Mouse (Mus musculus) forebrain, embryonic 16.5 days (tissue): ENCODE results near the gene Tmem186. TPM values are rescaled to one million over a fixed set of nuclear protein-coding genes. Genes with fewer than 3 reads are reported as not detected.

Experiments used
- ATAC-seq: fragments of 200-750 bp; cut with Nextera tagmentation; 2 replicates; pipeline ENCODE4 v1.8.0; 2017; ENCODE audit warnings: mild to moderate bottlenecking, moderate library complexity
- H3K27ac ChIP-seq: fragments of 300-500 bp; sonication (generic); 2 replicates; pipeline ENCODE4 v1.5.1; 2014; ENCODE audit warnings: low read length, control low read depth
- H3K27me3 ChIP-seq: fragments of 300-500 bp; sonication (generic); replicated peaks from 2 replicates; pipeline ENCODE4 v1.6.1; 2014; ENCODE audit warnings: low read length; ENCODE audit not compliant: control insufficient read depth, insufficient read depth
- H3K36me3 ChIP-seq: fragments of 300-500 bp; sonication (generic); 2 replicates; pipeline ENCODE4 v1.6.1; 2014; ENCODE audit not compliant: control insufficient read depth, insufficient read depth
- H3K4me1 ChIP-seq: fragments of 300-500 bp; sonication (generic); replicated peaks from 2 replicates; pipeline ENCODE4 v1.6.1; 2014; ENCODE audit warnings: low read length; ENCODE audit not compliant: control insufficient read depth, insufficient read depth
- H3K4me2 ChIP-seq: fragments of 300-500 bp; sonication (generic); 2 replicates; pipeline ENCODE4 v1.6.1; 2014; ENCODE audit warnings: mild to moderate bottlenecking, low read length, control low read depth
- H3K4me3 ChIP-seq: fragments of 300-500 bp; sonication (generic); replicated peaks from 2 replicates; pipeline ENCODE4 v1.5.1; 2014; ENCODE audit warnings: mild to moderate bottlenecking, low read length, control low read depth
- H3K9ac ChIP-seq: fragments of 300-500 bp; sonication (generic); replicated peaks from 2 replicates; pipeline ENCODE4 v1.6.1; 2014; ENCODE audit warnings: low read depth, low read length, control low read depth
- H3K9me3 ChIP-seq: fragments of 300-500 bp; sonication (generic); 2 replicates; pipeline ENCODE4 v1.6.1; 2016; ENCODE audit warnings: low read length; ENCODE audit not compliant: control insufficient read depth
- WGBS: fragments of 180-500 bp; shearing (Covaris S2); extraction: QIAGEN DNeasy Blood & Tissue Kit; methylation state at CpG from one replicate; pipeline ENCODE4 v1.1.7; 2014; 5-methylcytosine and 5-hydroxymethylcytosine counted together
- polyA plus RNA-seq: library from polyadenylated mRNA; unstranded; fragments of >200 nt; fragmentation: Nextera tagmentation; extraction: Ambion mirVana; gene quantifications from 2 replicates; pipeline ENCODE4 v1.2.1, GENCODE M21; 2015

Gene Tmem186
- polyA plus RNA-seq, 1 experiment from 2014 or later, result 27.8 TPM

GRCm38 (mm10) chr16:8676228-8676627 lies 38.7 kb upstream of the Tmem186 start:
- H3K4me2 ChIP-seq, result no peak overlapping the region
- no peak overlapping the region for H3K4me3 ChIP-seq
- H3K4me1 ChIP-seq, result no peaks in the 10 kb centered on the region; the same call in 1 of the 2 replicates
- no peaks in the 10 kb centered on the region for H3K27me3 ChIP-seq
- no peak overlapping the region for H3K9ac ChIP-seq
- H3K27ac ChIP-seq, result no peak overlapping the region
- WGBS, result 80% methylated on average over 2 of the region's 2 CpGs
- no peaks in the 10 kb centered on the region for H3K9me3 ChIP-seq
- H3K36me3 ChIP-seq, result no peaks in the 10 kb centered on the region
- ATAC-seq, result no peak

GRCm38 (mm10) chr16:8675559-8675958 lies 38.0 kb upstream of the Tmem186 start:
- no peak overlapping the region for H3K4me3 ChIP-seq
- no peaks in the 10 kb centered on the region for H3K36me3 ChIP-seq
- 82% methylated on average over 8 of the region's 8 CpGs for WGBS
- H3K9me3 ChIP-seq, result no peaks in the 10 kb centered on the region
- H3K4me1 ChIP-seq, result peaks cover 4% of the 10 kb centered on the region
- H3K27me3 ChIP-seq, result no peaks in the 10 kb centered on the region
- H3K4me2 ChIP-seq, result no peak overlapping the region
- no peak overlapping the region for H3K27ac ChIP-seq
- H3K9ac ChIP-seq, result no peak overlapping the region
- ATAC-seq, result no peak

GRCm38 (mm10) chr16:8674165-8674564 lies 36.7 kb upstream of the Tmem186 start:
- Histone ChIP-seq H3K9me3 (no peaks in the 10 kb centered on the region), H3K27me3 (no peaks in the 10 kb centered on the region), H3K4me2 (no peak overlapping the region), H3K4me1 (peaks cover 18% of the 10 kb centered on the region), H3K27ac (no peak overlapping the region), H3K9ac (no peak overlapping the region), H3K4me3 (no peak overlapping the region), H3K36me3 (no peaks in the 10 kb centered on the region)
- 2% methylated on average over 8 of the region's 8 CpGs for WGBS
- no peak for ATAC-seq

GRCm38 (mm10) chr16:8673343-8673742 lies 35.8 kb upstream of the Tmem186 start:
- Histone ChIP-seq H3K4me1 (peaks cover 26% of the 10 kb centered on the region), H3K27ac (no peak overlapping the region), H3K9ac (no peak overlapping the region), H3K4me2 (no peak overlapping the region), H3K9me3 (no peaks in the 10 kb centered on the region), H3K27me3 (no peaks in the 10 kb centered on the region), H3K36me3 (no peaks in the 10 kb centered on the region), H3K4me3 (no peak overlapping the region)
- ATAC-seq, result no peak
- 70% methylated on average over 6 of the region's 6 CpGs for WGBS

- H3K36me3 ChIP-seq, result no peaks in the 10 kb centered on the region
- H3K9me3 ChIP-seq, result no peaks in the 10 kb centered on the region
- peak overlapping the region; percentile 56 for H3K4me2 ChIP-seq
- no peak for ATAC-seq
- H3K4me1 ChIP-seq, result peaks cover 30% of the 10 kb centered on the region
- H3K27ac ChIP-seq, result no peak overlapping the region
- H3K9ac ChIP-seq, result no peak overlapping the region
- no peaks in the 10 kb centered on the region for H3K27me3 ChIP-seq
- no peak overlapping the region; the same call in 1 of the 2 replicates for H3K4me3 ChIP-seq
These were observed 35.3 kb upstream of the Tmem186 start for GRCm38 (mm10) chr16:8672811-8673210.

GRCm38 (mm10) chr16:8672350-8672687 lies 34.8 kb upstream of the Tmem186 start:
- Histone ChIP-seq H3K4me3 (peak overlapping the region; percentile 85), H3K9me3 (no peaks in the 10 kb centered on the region), H3K4me1 (peaks cover 35% of the 10 kb centered on the region), H3K4me2 (peak overlapping the region; percentile 56), H3K27ac (peak overlapping the region; percentile 54), H3K9ac (peak overlapping the region; percentile 67), H3K36me3 (no peaks in the 10 kb centered on the region), H3K27me3 (no peaks in the 10 kb centered on the region)
- no peak for ATAC-seq
- under 1% methylated on average over 18 of the region's 18 CpGs for WGBS

DNA sequence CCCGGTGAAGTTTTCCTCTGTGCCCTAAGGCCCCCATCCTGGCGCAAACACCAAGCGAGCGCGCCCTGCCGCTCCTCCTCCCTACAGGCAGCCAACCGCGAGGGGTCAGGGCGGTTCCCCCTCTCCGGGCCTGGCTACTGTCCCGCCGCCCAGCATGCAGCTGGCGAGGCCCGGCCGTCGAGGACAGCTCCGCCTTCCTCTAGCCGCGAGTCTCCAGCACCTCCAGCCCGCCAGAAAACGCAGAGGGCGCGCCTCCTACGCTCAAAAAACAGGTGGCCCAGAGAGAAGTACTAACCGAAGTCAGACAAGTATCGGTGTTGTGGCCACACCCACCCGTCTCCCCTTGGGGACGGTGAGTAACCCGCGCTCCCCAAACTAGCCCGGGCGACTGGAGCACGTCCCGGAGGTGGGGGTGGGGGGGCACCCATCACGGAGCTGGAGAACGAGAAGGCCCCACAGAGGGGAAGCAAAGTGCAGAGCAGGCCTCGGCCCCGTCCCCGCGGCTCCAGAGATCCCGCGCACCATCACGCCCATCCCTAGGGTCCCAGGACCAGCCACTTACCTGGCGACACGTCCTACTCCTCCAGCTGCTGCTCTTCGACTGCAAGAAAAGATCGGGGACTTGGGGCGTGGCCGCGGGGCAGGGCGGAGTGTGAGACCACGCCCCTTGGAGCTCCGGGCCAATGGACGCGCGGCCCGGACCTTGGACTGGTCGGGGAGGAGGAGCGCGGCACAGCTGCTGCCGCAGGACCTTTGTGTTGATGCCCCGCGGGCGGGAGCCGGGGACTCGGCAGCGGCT lies 34.2 kb upstream of the Tmem186 start, which contains the start of gene Carhsp1:
Gene Carhsp1, minus strand, starts transcription at position 605 of the 799 bp plus-strand sequence.
- peak within 1 kb of the TSS; percentile 56 for H3K4me2 ChIP-seq
- no peaks in the 10 kb centered on the region for H3K36me3 ChIP-seq
- H3K9ac ChIP-seq, result peak within 1 kb of the TSS; percentile 67
- H3K9me3 ChIP-seq, result no peaks in the 10 kb centered on the region
- ATAC-seq, result peak; percentile 91
- H3K27me3 ChIP-seq, result no peaks in the 10 kb centered on the region
- peak within 1 kb of the TSS; percentile 79 for H3K27ac ChIP-seq
- under 1% methylated on average over 67 of the region's 67 CpGs for WGBS
- H3K4me3 ChIP-seq, result peak within 1 kb of the TSS; percentile 85
- peaks cover 40% of the 10 kb centered on the region for H3K4me1 ChIP-seq

DNA sequence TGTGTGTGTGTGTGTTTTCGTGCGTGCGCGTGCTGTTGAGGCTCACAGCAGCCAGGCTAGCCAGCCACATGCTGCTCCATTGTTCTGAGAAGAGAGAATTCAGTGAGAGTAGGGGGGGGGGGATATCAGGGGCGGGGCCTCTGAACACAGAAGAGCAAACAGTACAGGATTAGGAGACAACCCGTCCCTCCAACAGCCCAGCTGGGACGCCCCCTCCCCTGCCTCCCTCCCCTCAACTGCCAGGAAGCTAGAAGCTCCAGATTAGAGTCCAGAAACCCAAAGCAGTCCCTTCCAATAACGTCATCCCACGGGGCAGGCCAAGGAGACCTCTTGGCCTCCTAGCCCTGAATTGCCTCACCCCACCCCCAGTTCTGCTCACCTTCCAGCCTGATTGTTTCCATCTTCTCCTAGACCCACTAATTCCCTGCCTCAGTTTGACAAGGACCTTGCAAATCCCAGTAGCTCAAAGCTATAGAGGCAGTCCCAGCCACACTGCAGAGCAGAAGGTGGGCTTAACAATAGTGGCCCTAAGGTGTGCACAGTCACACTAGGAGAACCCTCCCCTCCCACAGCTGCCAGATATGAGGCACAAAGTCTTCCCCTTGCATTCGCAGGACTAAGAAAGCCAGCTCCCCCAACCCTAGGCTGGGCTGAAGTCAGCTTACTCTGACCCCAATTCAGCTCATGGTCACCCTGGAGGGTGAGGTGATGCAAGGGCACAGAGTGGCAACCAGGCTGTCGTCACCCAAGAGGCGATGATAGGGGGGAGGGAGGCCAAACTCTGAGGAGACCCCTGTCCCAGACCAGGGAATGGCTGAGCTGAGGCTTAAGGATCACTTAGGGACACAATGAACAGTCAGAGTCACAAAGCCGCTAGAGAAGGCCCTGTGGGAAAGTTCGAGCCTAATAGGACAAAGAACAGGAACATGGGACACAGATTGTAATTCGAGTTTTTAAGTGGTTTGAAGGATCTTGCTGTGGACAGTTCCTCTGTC lies 32.8 kb upstream of the Tmem186 start:
- Histone ChIP-seq H3K27ac (peak overlapping the region; percentile 58), H3K4me2 (peak overlapping the region; percentile 56), H3K9me3 (no peaks in the 10 kb centered on the region), H3K36me3 (no peaks in the 10 kb centered on the region), H3K27me3 (no peaks in the 10 kb centered on the region), H3K4me1 (peaks cover 46% of the 10 kb centered on the region), H3K4me3 (peak overlapping the region; percentile 85), H3K9ac (peak overlapping the region; percentile 67)
- peak; percentile 39 for ATAC-seq
- WGBS, result 8% methylated on average over 11 of the region's 15 CpGs

DNA sequence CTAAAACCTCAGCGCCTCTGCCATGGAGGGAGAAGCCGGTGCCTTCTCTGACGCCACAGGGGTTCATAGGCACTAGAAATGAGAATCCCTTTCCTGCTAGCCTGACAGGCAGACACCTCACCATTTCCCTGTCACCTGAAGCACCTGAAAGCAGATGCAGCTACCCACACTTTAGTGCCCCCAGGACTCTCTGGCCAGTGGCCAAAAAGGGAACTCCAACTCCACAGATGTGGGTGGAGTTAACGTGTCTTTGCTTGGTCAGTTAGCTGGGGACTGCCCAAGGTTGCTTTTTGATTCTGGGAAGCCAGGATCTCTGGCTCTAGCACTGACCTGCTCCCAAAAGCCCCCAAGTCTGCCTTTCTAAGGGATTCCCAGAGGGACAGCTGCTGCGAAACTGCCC lies 31.9 kb upstream of the Tmem186 start:
- H3K27me3 ChIP-seq, result no peaks in the 10 kb centered on the region
- peaks cover 46% of the 10 kb centered on the region for H3K4me1 ChIP-seq
- H3K4me3 ChIP-seq, result peak overlapping the region; percentile 85
- 54% methylated on average over 5 of the region's 5 CpGs for WGBS
- ATAC-seq, result no peak
- peak overlapping the region; percentile 56 for H3K4me2 ChIP-seq
- H3K27ac ChIP-seq, result no peak overlapping the region
- H3K36me3 ChIP-seq, result no peaks in the 10 kb centered on the region
- no peaks in the 10 kb centered on the region for H3K9me3 ChIP-seq
- H3K9ac ChIP-seq, result peak overlapping the region; percentile 67
